Mouse (Mus musculus) left cerebral cortex, postnatal 4 days (tissue): ENCODE data around the gene Acot9. TPM values are rescaled to one million over a fixed set of nuclear protein-coding genes. Genes with fewer than 3 reads are reported as not detected.

ENCODE experiments used
- DNase-seq: peaks from one replicate; pipeline ENCODE4 v3.0.0-alpha.2; 2022
- intact Hi-C: fragments of 180-260 bp; cut with DNase I; formaldehyde crosslinking; loops from one replicate; pipeline ENCODE4 v1.15.1; 2025
- total RNA-seq, 2 experiments: library from RNA; stranded (reverse); gene quantifications; 2 replicates each; pipeline ENCODE4 v1.2.3; 2021

Gene Acot9
- total RNA-seq, result 10 to 100 TPM; 37.9 to 43.7 TPM

DNA sequence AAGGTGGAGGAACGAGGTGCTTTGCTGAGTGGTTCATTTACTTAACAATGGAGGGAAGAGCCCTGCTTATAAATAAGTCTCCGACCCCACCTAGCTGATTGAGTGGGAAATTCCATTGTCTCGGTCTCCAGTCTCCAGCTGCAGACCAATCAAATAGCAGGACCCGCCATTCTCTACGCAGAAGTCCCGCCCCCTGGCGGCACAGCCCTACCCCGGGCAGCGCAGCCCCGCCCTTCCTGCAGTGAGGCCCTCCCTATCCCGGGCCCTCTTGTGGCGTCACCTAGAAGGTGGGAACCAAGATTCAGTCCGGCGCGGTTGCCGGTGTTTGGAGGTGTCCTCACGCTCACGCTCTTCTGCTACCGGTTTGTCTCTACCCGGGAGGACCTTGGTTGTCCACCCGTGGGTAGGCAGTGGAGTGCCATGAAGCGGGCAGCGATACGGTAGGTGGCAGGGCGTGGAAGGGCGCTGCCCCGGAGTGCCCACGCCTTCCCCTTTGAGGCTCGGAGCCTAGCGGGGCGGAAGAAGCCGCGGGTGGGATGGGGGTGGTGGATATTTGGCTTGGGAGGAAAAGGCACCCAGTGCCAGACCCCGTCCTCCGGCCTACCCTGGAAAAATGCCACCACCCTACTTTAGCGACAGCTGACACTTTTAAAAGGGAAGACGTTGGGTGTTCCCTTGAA lies at the start of gene Acot9:
Gene Acot9 (plus strand): TSS at position 209 of the 680 bp plus-strand sequence.
- peak; percentile 85 for DNase-seq
- intact Hi-C loops, result no loop called here

DNA sequence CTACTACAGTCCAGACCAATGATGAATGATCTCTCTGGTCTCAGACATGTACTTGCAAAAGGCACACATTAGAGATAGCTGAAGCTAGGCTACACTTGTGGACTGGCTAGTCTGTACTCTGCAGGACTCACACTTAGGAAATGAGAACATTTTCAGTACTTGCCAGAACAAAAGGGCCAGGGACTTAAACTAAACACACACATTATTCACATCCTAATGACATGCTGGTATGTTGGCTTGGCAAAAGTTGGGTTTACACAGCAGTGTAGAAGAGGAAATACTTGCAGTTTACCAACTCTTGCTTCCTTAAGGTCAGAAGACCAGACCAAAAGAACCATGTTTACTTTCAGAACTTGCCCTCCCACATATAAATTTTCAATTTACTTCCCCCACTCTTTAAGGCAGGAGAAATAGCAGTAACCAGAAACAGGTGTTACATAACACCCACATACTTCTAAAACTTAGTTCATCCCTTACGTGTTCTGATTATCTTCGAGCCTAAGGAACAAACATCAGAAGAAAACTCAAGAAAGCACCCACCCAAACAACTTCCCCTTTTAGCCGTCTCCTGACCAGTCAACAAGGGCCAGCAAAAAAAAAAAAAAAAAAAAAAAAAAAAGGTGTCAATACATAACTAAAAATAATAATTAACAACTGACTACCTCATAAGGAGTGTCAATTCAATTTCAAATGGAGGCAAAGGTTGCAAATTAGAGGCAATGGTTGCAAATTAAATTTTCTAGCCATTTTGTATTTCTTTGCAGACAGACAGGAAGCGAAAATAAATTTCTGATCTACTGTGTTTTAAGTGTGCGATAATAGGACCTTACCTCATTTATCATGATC lies 47.7 kb upstream of the Acot9 start:
- DNase-seq, result no peak
- intact Hi-C loops, result no loop called here

DNA sequence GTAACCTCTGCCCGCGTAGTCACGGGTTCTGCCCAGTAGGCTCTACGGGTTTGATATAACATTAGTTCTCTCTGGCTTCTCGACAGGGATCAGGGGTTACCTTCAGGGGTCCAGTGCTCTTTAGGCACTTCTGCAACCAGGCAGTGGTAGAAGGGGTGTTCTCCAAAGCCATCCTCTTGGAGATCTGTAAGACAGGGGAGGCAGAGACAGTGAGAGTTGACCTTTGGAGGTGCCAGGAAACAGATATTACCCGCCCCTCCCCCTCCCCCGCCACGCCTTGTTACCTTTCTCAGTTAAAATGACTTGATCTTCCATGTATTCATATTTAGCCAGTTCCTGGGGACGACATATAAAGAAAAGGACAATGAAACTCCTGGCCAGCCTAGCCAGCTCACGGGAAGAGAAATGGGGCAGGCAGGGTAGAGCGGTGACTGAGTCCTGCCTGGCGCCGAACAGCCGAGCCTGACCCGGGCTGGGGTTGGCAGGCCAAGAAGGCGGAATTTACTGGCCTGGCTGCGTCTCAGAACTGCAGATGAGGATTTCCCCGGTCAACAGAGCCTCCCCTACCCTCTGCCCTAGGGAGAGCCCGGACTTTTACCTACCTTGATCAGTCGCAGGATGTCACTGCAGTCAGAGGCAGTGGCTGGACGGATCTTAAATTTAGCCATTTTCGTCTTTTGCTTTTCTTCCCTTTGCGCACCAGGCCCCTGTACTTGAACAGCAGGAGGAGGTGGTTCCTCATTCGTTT lies 46.6 kb upstream of the Acot9 start:
- DNase-seq, result peak; percentile 16
- intact Hi-C loops, result no loop called here

DNA sequence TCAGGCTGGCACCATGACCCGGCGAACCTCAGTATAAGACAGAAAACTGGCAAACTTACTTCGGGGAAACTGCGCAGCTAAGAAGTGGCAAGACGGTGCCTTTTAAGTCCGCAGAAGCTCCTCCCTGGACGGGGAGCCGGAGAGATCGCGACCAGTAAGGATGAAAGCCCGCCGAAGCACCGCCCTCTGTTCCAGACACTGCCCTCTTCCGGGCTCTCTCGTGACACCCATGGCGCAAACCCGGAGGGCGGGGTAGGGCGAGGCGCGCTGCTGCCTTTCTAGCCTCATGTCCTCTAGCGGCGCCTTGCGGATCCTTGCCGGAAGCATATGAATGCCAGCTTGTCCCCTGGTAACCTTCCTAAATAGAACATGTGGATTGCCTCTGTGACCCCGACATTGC lies 46.0 kb upstream of the Acot9 start, which contains the start of gene Sat1:
Gene Sat1 (minus strand): TSS at position 179 of the 400 bp plus-strand sequence.
- peak; percentile 90 for DNase-seq
- intact Hi-C loops, result no loop called here

DNA sequence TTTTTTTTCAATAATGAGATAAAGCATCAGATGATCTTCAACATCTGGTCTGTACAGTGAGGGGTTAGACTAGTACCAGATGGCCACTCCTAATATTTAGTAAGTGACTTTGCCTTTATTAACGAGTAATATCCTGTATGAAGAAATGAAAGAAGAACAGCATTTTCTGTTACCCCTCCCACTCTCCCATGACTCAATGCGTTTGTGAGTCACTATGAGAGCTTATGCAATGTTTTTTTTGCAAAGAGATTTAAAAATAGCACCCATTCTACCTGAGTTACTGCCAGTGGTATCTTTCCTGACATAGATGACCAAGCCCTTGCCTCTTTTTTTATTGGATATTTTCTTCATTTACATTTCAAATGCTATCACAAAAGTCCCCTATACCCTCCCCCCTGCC lies 44.0 kb upstream of the Acot9 start:
- intact Hi-C loops, result no loop called here
- no peak for DNase-seq

DNA sequence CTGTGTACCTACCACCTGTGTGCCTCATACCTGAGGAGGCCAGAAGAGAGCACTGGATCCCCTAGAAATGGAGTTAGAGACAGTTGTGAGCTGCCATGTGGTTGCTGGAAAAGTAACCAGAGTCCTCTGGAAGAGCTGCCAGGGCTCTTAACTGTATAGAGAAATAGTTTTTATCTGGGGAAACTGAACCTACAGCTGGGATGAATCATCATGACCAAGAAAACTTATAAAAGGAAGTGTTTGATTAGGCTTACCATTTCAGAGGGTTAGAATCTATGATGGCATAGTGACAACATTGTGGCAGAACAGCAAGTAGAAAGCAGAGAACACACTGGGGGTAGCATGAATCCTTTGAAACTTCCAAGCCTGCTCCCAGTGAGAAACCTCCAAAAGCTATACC lies 5.4 kb upstream of the Acot9 start:
- no peak for DNase-seq
- intact Hi-C loops, result no loop called here

DNA sequence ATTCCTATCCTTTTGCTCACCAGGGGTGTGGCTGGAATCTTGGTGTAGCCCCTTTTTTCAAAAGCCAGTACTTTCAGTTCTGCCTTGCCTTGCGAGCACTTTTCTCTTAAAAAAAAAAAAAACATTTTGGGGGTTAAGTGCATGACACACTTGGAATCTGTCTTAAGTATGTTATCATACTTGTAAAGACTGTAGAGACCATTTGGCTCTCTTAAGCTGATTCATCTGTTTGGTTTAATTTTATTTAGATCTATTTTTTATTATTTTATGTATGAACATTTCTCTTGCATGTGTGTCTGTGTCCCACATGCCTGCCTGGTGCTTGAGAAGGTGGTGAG lies 641 bp downstream of the Acot9 start:
- no peak for DNase-seq
- intact Hi-C loops, result no loop called here

GRCm38 (mm10) chrX:155278483-155278882 lies 16.2 kb downstream of the Acot9 start:
- DNase-seq, result no peak
- intact Hi-C loops, result no loop called here

GRCm38 (mm10) chrX:155280427-155281044 lies 18.3 kb downstream of the Acot9 start:
- intact Hi-C loops, result no loop called here
- no peak for DNase-seq

DNA sequence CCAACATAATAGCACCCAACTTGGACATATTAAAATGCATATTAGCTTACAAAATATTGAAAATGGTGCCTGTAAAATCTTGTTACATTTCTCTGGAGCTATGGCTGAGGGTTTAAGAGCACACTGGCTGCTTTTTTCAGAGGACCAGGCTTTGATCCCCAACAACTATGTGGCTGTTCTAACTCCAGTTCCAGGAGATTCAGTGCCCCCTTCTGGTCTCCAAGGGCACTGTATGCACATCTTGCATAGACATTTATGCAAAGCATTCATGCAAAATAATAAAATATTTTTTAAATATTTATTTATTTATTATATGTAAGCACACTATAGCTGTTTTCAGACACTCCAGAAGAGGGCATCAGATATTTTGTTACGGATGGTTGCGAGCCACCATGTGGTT lies 44.1 kb downstream of the Acot9 start:
- intact Hi-C loops, result no loop called here
- no peak for DNase-seq

- intact Hi-C loops, result no loop called here
- DNase-seq, result peak; percentile 5
Measured at GRCm38 (mm10) chrX:155318005-155318404, 55.8 kb downstream of the Acot9 start.

DNA sequence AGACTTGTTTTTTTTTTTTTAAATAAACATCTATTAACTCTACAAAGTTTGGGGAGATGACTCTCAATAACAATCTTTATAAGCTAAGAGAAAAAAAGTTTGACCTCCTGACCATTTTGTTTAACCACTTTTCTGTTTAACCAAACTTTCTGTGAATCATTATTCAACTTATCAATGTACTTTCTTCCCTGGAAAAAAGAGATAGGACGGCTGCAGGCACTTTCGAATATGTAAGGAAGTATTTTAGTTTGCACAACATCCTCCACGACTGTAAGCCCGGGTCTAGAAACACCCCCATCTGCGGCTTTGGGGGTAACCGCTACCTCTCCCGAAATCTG lies 75.3 kb downstream of the Acot9 start:
- DNase-seq, result no peak
- intact Hi-C loops, result no loop called here

- peak; percentile 88 for DNase-seq
- intact Hi-C loops, result no loop called here
Measured at GRCm38 (mm10) chrX:155337905-155338721, 75.9 kb downstream of the Acot9 start.

DNA sequence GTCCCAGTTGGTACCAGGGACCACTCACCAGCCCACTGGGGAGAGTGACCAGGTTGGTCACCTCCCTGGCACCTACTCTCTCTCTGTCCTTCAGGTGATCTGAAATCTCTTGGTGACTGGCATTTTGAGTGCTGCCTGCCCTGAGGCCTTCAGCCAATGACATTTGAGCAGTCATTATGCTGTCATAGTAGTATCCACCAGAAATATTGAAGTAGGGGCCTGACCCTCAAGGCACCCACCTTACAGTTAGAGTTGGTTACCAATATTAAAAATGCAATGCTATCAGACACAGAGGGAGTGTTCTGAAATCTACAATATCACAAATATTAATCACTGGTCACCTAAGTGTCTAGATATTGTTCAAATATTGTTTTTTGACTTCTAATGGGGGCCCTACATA lies 78.4 kb downstream of the Acot9 start, which contains the start of gene Prdx4:
Gene Prdx4 (minus strand): TSS at position 101 of the 400 bp plus-strand sequence.
- intact Hi-C loops, result no loop called here
- no peak for DNase-seq

GRCm38 (mm10) chrX:155346249-155346648 lies 84.0 kb downstream of the Acot9 start:
- no peak for DNase-seq
- intact Hi-C loops, result no loop called here

Other genes with a start within 250 kb of the Acot9 start
- gene Magea5, start 199.3 kb upstream of the Acot9 start, total RNA-seq, result not detected
- gene Magea1, start 172.7 kb upstream of the Acot9 start, total RNA-seq, result not detected
- gene Magea2, start 168.8 kb upstream of the Acot9 start, total RNA-seq, result not detected
- not detected for gene Cldn34b2, start 134.0 kb upstream of the Acot9 start, total RNA-seq
- 10 to 100 TPM; 26.1 to 39.3 TPM for gene Sat1, start 46.0 kb upstream of the Acot9 start, total RNA-seq
- gene Prdx4, start 78.3 kb downstream of the Acot9 start, total RNA-seq, result 10 to 100 TPM; 35.3 to 35.8 TPM